Mouse (Mus musculus) embryonic fibroblast, embryonic 13.5 days (primary cell): Measurements from ENCODE around the gene BC051665.

ENCODE experiments used
- CTCF ChIP-seq: IDR thresholded peaks from 2 replicates; pipeline ENCODE4 v1.5.1; 2011; ENCODE audit warnings: mild to moderate bottlenecking, control low read depth, low read length, moderate library complexity, borderline replicate concordance; ENCODE audit not compliant: insufficient read depth
- POLR2A ChIP-seq: IDR thresholded peaks from 2 replicates; pipeline ENCODE4 v1.6.1; 2011; ENCODE audit warnings: low read depth, mild to moderate bottlenecking, control low read depth, low read length, moderate library complexity

DNA sequence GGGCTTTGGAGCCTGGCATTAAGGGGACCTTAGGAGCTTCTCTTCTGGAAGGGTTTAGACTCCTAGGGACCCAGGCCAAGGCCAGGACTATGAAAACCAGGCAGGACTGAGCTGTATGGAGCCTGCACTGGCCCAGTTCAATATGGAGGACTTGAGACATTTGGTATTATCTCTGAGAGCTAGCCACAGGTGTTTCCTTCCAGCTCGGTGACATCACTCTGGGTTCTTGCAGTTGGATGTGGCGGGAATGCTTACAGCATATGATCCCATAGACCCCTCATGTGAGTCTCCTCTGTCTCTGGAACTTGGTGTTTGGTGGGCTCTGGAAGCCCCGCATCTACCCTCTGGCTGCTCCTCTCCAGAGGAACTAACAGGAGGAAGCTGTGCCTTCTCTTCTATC lies 43.6 kb downstream of the BC051665 start:
- no peak for TF ChIP-seq CTCF
- TF ChIP-seq POLR2A = no peak
